Mouse (Mus musculus): ENCODE measurements around the gene Slc34a1.

Gene Slc34a1

GRCm38 (mm10) chr13:55398088-55398487 lies at the start of gene Slc34a1:
Slc34a1 (plus strand) TSS chr13:55398187.
- DNase-seq: no peak

GRCm38 (mm10) chr13:55361145-55361544 lies 36.8 kb upstream of the Slc34a1 start:
- DNase-seq: no peak

DNA sequence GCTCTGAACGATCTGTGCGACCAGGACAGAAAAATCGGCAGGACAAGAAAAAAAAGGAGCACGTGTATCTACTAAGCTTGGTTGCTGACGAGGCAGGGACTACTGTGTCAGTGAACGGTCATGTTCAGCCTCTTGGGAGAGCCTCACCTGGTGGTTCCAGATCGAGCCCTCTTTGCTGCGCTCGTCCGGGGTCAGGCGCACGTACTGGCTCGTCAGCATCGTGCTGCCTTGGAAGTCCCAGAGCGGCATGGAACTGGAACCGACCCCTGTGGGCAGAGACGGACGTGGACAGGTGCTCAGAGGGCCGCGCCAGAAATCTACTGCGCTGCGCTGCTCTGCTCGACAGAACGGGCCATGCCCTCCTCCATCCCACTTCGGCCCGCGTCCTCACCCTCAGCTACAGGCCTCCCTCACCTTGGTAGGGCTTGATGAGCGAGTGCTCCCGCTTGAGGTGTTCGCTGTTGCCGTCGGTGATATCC lies 36.0 kb upstream of the Slc34a1 start:
- no peak for DNase-seq

DNA sequence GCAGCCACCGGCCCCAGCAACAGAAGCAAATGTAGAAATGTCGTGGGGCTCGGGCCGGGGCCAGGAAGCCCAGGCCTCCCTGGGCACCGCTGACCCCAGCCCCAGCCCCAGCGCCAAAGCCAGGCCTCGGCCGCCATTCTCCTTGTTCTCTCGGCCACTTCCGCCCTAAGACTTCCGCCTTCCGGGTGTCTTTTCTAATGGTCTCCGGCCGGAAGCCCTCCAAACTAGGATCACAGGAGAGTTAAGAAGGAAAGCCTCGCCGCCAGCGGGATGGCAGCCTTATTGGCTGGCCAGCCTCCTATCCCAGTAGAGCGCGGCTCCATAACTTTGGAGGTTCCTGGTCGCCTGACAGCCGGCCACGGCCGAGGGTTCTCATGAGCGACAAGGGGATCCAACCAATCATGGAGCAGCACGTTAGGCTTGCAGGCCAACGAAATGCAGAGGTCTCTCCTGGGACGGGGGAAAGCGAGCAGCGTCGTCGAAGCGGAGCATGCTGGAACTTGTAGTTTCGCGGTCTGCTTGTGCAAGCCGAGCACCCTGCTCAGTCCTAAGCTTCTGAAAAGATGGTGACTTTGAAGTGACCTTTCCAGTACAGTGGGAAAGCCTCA lies 35.4 kb upstream of the Slc34a1 start, which contains the start of gene Lman2:
Gene Lman2, minus strand, starts transcription at position 331 of the 608 bp plus-strand sequence.
- peak; percentile 92 for DNase-seq

GRCm38 (mm10) chr13:55368401-55368800 lies 29.6 kb upstream of the Slc34a1 start:
- peak; percentile 48 for DNase-seq

GRCm38 (mm10) chr13:55369531-55370114 lies 28.4 kb upstream of the Slc34a1 start, which contains the start of gene Rgs14:
Rgs14 (plus strand) TSS chr13:55369732.
- DNase-seq: peak; percentile 84

- no peak for DNase-seq
Observed at GRCm38 (mm10) chr13:55370234-55370633, 27.8 kb upstream of the Slc34a1 start.

- peak; percentile 51 for DNase-seq
Observed at GRCm38 (mm10) chr13:55371007-55371681, 26.8 kb upstream of the Slc34a1 start.

- no peak for DNase-seq
Observed at GRCm38 (mm10) chr13:55371740-55372139, 26.2 kb upstream of the Slc34a1 start.

- DNase-seq: peak; percentile 77
Observed at GRCm38 (mm10) chr13:55374206-55374924, 23.6 kb upstream of the Slc34a1 start.

DNA sequence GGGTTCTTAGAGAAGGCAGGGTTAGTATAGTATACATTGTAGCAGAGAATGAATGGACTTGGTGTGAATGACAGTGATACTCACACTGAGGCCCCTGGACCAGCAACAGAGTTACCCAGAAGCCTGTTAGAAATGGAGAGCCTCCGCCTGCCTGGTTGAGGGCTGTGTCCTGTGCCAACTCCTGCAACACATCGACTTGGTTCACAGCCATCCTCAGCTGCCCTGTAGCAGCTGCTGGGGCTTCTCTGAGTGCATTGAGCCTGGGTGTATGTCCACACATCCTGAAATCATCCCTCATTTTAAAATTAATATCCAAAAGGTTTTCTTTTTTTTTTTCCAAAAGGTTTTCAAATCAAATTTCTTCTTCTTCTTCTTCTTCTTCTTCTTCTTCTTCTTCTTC lies 22.1 kb upstream of the Slc34a1 start:
- DNase-seq: no peak

GRCm38 (mm10) chr13:55378907-55379580 lies 18.9 kb upstream of the Slc34a1 start:
- no peak for DNase-seq

DNA sequence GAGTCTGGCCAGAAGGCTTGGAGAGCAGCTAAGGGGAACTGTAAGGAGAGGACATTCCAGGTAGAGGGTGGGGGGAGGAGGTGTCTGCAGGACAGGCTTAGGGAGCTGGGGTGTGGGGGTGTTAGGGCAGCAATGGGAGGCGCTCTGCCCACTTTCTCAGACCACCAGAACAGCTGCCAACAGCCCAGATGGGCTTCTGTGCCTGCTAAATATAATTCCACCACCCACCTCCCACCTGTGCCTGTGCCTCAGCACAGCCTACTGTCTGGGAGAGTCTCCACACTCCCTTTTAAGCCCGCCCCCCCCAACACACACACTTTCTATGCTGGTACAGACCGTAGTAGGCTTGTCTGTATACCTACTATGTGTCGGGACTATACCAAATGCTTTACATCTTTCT lies 16.2 kb upstream of the Slc34a1 start:
- no peak for DNase-seq

DNA sequence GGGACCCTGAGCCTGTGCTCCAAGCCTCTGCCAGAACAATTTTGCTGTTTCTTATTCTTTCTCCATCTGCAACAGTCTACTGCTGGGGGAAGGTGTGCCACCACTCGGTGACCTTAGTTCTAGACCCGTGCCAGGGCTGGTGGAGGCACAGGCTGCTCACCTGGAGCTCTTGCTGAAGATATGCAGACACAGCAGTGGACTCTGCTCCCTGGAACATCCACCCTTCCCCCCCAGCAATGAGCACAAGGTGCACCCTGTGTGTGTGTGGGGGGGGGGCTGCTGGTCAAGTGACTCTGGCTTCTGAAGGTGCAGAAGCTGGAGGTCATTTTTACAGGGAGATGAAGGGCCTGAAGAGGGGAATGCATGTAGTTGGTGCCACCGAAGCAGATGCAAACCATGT lies 7.3 kb upstream of the Slc34a1 start:
- DNase-seq: no peak

GRCm38 (mm10) chr13:55391626-55392029 lies 6.4 kb upstream of the Slc34a1 start:
- no peak for DNase-seq

DNA sequence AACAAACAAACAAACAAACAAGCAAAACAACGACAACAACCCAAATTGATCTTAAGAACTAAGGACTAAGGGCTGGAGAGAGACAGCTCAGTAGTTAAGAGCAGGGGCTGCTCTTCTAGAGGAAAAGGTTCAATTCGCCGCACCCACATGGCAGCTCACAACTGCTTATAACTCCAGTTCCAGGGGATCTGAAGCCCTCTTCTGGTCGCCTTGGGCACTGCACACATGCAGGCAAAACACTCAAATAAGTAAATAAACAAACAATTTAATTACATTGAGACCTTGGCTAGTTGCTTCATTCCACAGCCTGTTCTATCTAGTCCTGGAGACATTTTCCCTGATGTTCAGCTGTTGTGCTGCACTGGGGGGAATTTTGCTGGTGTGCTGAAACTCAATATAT lies 5.1 kb upstream of the Slc34a1 start:
- DNase-seq: peak; percentile 80

DNA sequence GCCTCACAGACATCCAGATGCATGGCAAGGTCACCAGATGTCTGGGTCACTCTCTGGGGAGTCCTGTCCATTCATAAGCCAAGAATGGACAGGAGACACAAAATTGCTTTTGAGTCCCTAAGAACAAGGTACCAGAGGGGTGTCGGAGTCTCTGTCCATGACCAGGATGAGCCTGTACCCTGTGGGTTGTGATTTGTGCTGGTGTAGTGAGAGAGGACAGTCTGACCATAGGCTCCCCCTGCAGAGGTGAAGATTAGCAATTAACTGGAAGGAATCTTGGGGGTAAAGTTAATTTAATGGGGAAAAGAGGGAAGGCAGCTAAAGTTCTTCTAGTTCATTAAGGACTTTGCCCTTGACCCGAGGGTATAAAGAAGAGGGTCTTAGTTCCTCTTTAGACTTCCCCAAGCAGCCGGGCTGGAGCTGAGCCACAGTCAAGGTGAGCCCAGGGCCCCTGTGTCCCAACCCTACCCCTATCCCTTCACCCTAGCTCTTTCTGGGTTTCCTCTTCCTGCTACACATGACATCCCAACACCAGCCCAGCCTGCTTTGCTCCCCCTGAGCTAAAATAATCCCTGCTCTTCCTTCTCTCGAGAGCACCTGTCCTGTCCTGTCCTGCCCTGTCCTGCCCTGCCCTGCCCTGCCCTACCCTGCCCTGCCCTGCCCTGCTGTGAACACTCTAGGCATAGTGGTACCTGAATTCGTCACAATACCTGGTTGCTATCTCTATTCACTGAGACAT lies 1.5 kb downstream of the Slc34a1 start:
- DNase-seq: no peak

GRCm38 (mm10) chr13:55400039-55400346 lies 2.0 kb downstream of the Slc34a1 start:
- no peak for DNase-seq

GRCm38 (mm10) chr13:55403266-55403665 lies 5.3 kb downstream of the Slc34a1 start:
- DNase-seq: no peak

GRCm38 (mm10) chr13:55403935-55404852 lies 6.2 kb downstream of the Slc34a1 start:
- DNase-seq: no peak

Measured in thymus, postnatal 4 days (tissue).